Mouse (Mus musculus) olfactory bulb, adult 2 months (tissue): Measurements from ENCODE around the gene Foxn1.

Experiments
- CTCF ChIP-seq: fragments of 200-500 bp; IDR thresholded peaks from 2 replicates; pipeline ENCODE4 v1.5.1; 2012; ENCODE audit warnings: low read depth, mild to moderate bottlenecking, low read length, moderate library complexity; ENCODE audit not compliant: insufficient read depth
- POLR2A ChIP-seq: fragments of 200-500 bp; IDR thresholded peaks from 2 replicates; pipeline ENCODE4 v1.6.1; 2012; ENCODE audit warnings: mild to moderate bottlenecking, low read depth, low read length, moderate library complexity; ENCODE audit not compliant: insufficient read depth

DNA sequence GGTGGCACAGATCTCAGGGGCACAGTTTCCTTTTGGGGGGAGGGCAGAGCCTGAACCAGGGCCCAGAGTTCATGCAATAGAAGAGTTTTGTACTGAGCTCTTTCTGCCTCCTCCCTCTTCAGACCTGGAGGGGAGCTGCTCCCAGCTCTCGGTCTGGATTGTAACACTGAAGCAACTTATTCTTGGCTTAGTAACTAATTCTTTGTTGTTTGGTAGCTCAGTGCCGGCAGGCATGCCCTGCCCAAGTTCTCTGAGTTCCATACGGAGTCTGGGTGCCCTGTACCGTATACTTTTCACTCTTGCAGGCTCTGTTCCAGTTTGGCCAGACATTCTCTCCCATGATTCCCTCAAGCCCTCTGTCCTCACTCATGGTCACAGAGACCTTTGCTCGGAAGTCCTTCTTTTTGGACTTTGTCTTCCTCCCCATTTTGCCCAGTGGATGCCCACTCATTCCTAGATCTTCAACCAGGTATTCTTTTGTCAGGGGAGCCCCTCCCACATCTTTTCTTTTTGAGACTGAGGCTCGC is 26.0 kb upstream of the Foxn1 start:
- no peak for TF ChIP-seq POLR2A
- TF ChIP-seq CTCF, result no peak
